Mouse (Mus musculus) stomach, embryonic 14.5 days (tissue): ENCODE measurements around the gene Aaed1. TPM values are rescaled to one million over a fixed set of nuclear protein-coding genes. Genes with fewer than 3 reads are reported as not detected.

Experiments
- ATAC-seq: fragments of 200-750 bp; cut with Nextera tagmentation; 2 replicates; pipeline ENCODE4 v1.8.0; 2017; ENCODE audit warnings: low read depth, moderate TSS enrichment; ENCODE audit not compliant: insufficient number of reproducible peaks, insufficient read depth, low FRiP score
- H3K27ac ChIP-seq: fragments of 300-500 bp; sonication (generic); 2 replicates; pipeline ENCODE4 v1.5.1; 2014; ENCODE audit warnings: mild to moderate bottlenecking, low read length, moderate library complexity, mixed read lengths
- H3K27me3 ChIP-seq: fragments of 300-500 bp; sonication (generic); 2 replicates; pipeline ENCODE4 v1.6.1; 2014; ENCODE audit warnings: low read length, control low read depth, mixed read lengths; ENCODE audit not compliant: control insufficient read depth, insufficient read depth
- H3K36me3 ChIP-seq: fragments of 300-500 bp; sonication (generic); 2 replicates; pipeline ENCODE4 v1.6.1; 2014; ENCODE audit warnings: mild to moderate bottlenecking, control low read depth, low read length, moderate library complexity, mixed read lengths; ENCODE audit not compliant: control insufficient read depth, insufficient read depth
- H3K4me1 ChIP-seq: fragments of 300-500 bp; sonication (generic); 2 replicates; pipeline ENCODE4 v1.6.1; 2014; ENCODE audit warnings: low read length, control low read depth, mixed read lengths; ENCODE audit not compliant: control insufficient read depth, insufficient read depth
- H3K4me2 ChIP-seq: fragments of 300-500 bp; sonication (generic); replicated peaks from 2 replicates; pipeline ENCODE4 v1.6.1; 2014; ENCODE audit warnings: low read depth, low read length, control low read depth
- H3K4me3 ChIP-seq: fragments of 300-500 bp; sonication (generic); 2 replicates; pipeline ENCODE4 v1.5.1; 2014; ENCODE audit warnings: low read depth, low read length, control low read depth
- H3K9ac ChIP-seq: fragments of 300-500 bp; sonication (generic); replicated peaks from 2 replicates; pipeline ENCODE4 v1.6.1; 2014; ENCODE audit warnings: low read depth, mild to moderate bottlenecking, control low read depth, low read length, moderate library complexity, mixed read lengths
- H3K9me3 ChIP-seq: fragments of 300-500 bp; sonication (generic); 2 replicates; pipeline ENCODE4 v1.6.1; 2016; ENCODE audit warnings: low read depth, low read length, control low read depth; ENCODE audit not compliant: control insufficient read depth
- WGBS: fragments of 180-500 bp; shearing (Covaris S2); extraction: QIAGEN DNeasy Blood & Tissue Kit; methylation state at CpG from one replicate; pipeline ENCODE4 v1.1.7; 2014; 5-methylcytosine and 5-hydroxymethylcytosine counted together
- polyA plus RNA-seq: library from polyadenylated mRNA; unstranded; fragments of >200 nt; fragmentation: Nextera tagmentation; extraction: Ambion mirVana; gene quantifications from 2 replicates; pipeline ENCODE4 v1.2.1, GENCODE M21; 2014

Aaed1 gene
- polyA plus RNA-seq, 1 experiment from 2014 or later, result 62.3 TPM

- no peak for ATAC-seq
- 76% methylated on average over 3 of the region's 3 CpGs for WGBS
- Histone ChIP-seq H3K4me2 (no peak overlapping the region), H3K9me3 (no peaks in the 10 kb centered on the region), H3K9ac (no peak overlapping the region), H3K27ac (no peak overlapping the region), H3K4me1 (peaks cover 12% of the 10 kb centered on the region; the same call in 1 of the 2 replicates), H3K4me3 (no peak overlapping the region), H3K27me3 (no peaks in the 10 kb centered on the region), H3K36me3 (peaks cover 14% of the 10 kb centered on the region)
Measured at GRCm38 (mm10) chr13:64306078-64306477, 6.4 kb downstream of the Aaed1 start.

GRCm38 (mm10) chr13:64299069-64299468 lies 13.4 kb downstream of the Aaed1 start:
- Histone ChIP-seq H3K27ac (no peak overlapping the region), H3K9me3 (no peaks in the 10 kb centered on the region), H3K27me3 (no peaks in the 10 kb centered on the region), H3K4me2 (no peak overlapping the region), H3K4me3 (no peak overlapping the region), H3K4me1 (no peaks in the 10 kb centered on the region), H3K36me3 (no peaks in the 10 kb centered on the region), H3K9ac (no peak overlapping the region)
- 95% methylated on average over 1 of the region's 1 CpGs for WGBS
- no peak for ATAC-seq

DNA sequence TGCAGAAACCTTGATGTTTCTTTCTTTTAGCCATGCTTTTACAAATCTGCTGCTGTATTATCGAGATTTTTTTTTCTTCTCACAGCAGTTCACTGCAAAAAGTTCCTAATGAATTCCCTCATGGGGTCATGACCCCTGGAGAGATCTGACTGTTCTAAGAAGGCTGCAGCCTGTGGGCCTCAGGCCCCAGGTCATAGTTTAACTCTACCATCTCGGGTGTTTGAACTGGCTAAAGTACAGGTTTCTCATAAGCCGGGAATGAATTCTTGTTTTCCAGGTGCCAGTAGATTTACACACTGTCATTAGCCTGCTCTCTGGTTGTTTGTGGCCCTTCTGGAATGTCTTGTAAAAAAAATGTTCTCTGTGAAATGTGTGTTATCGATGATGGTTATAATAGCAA lies 25.7 kb downstream of the Aaed1 start:
- Histone ChIP-seq H3K27ac (no peak overlapping the region), H3K4me3 (no peak overlapping the region), H3K9me3 (0 out of 2 replicates have a peak, but pooled peaks cover 4% of the 10 kb centered on the region), H3K4me1 (no peaks in the 10 kb centered on the region), H3K27me3 (no peaks in the 10 kb centered on the region), H3K36me3 (no peaks in the 10 kb centered on the region), H3K4me2 (no peak overlapping the region), H3K9ac (no peak overlapping the region)
- WGBS, result 38% methylated on average over 4 of the region's 4 CpGs
- ATAC-seq, result no peak

GRCm38 (mm10) chr13:64286321-64286720 lies 26.2 kb downstream of the Aaed1 start:
- H3K27me3 ChIP-seq, result no peaks in the 10 kb centered on the region
- H3K36me3 ChIP-seq, result no peaks in the 10 kb centered on the region
- H3K9me3 ChIP-seq, result 0 out of 2 replicates have a peak, but pooled peaks cover 4% of the 10 kb centered on the region
- no peak overlapping the region for H3K4me3 ChIP-seq
- no peak overlapping the region for H3K4me2 ChIP-seq
- no peak for ATAC-seq
- no peaks in the 10 kb centered on the region for H3K4me1 ChIP-seq
- no peak overlapping the region for H3K27ac ChIP-seq
- 78% methylated on average over 4 of the region's 4 CpGs for WGBS
- no peak overlapping the region for H3K9ac ChIP-seq

DNA sequence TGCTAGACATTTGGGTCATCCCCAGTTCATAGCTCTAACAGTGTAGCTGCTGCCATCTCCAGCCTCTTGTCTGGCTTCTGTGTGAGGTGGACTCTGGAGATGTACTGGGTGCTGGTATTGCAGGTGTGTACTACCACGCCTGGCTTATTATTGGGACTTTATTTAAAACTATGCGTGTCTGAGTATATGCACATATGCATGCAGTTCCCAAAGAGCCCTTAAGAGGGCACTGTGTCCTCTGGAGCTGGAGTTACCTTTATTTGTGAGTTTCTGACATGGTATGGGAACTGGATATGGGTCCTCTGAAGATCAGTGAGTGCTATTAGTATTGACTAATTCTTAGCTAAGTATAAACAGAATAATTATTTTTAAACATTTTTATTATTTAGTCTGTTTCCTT lies 27.8 kb downstream of the Aaed1 start:
- no peak overlapping the region for H3K9ac ChIP-seq
- 95% methylated on average over 2 of the region's 2 CpGs for WGBS
- ATAC-seq, result no peak
- H3K36me3 ChIP-seq, result no peaks in the 10 kb centered on the region
- H3K4me1 ChIP-seq, result no peaks in the 10 kb centered on the region
- 0 out of 2 replicates have a peak, but pooled peaks cover 4% of the 10 kb centered on the region for H3K9me3 ChIP-seq
- no peak overlapping the region for H3K27ac ChIP-seq
- H3K4me2 ChIP-seq, result no peak overlapping the region
- H3K4me3 ChIP-seq, result no peak overlapping the region
- no peaks in the 10 kb centered on the region for H3K27me3 ChIP-seq

DNA sequence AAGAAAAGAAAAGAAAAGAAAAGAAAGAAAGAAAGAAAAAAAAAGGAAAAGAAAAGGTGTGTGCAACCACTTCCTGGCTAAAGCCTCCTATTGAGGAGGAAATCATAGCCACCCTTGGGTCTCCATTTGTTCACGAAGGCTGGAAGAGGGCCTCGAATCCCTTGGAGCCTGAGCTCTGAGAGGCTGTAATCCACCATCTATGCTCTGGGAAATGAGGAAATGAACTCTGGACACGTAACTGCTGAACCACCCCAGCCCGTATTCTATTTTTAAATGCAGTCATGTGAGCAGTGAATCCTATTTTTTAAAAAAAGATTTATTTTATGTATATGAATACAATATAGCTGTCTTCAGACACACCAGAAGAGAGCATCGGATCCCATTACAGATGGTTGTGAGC lies 31.6 kb downstream of the Aaed1 start:
- 84% methylated on average over 5 of the region's 5 CpGs for WGBS
- Histone ChIP-seq H3K9me3 (0 out of 2 replicates have a peak, but pooled peaks cover 4% of the 10 kb centered on the region), H3K27me3 (no peaks in the 10 kb centered on the region)

GRCm38 (mm10) chr13:64275754-64276127 lies 36.8 kb downstream of the Aaed1 start:
- 18% methylated on average over 9 of the region's 9 CpGs for WGBS
- Histone ChIP-seq H3K27me3 (no peaks in the 10 kb centered on the region), H3K4me1 (peaks cover 8% of the 10 kb centered on the region; the same call in 1 of the 2 replicates), H3K9me3 (no peaks in the 10 kb centered on the region), H3K4me2 (peak overlapping the region; percentile 100), H3K27ac (peak overlapping the region; percentile 24; the same call in 1 of the 2 replicates), H3K4me3 (peak overlapping the region; percentile 78), H3K36me3 (no peaks in the 10 kb centered on the region), H3K9ac (0 out of 2 replicates have a peak overlapping the region, but pooled peaks have one; percentile 76)
- no peak; the same call in 1 of the 2 replicates for ATAC-seq

More for the DNA sequence above, 31.6 kb downstream of the Aaed1 start:
- Histone ChIP-seq H3K4me3 (no peak overlapping the region), H3K4me2 (no peak overlapping the region), H3K36me3 (no peaks in the 10 kb centered on the region), H3K27ac (no peak overlapping the region), H3K4me1 (no peaks in the 10 kb centered on the region), H3K9ac (no peak overlapping the region)
- no peak for ATAC-seq

GRCm38 (mm10) chr13:64274879-64275753 lies 37.4 kb downstream of the Aaed1 start, which contains the start of gene Cdc14b:
TSS of gene Cdc14b (minus strand) at chr13:64275290.
- Histone ChIP-seq H3K27ac (peak within 1 kb of the TSS; percentile 24), H3K27me3 (no peaks in the 10 kb centered on the region), H3K36me3 (no peaks in the 10 kb centered on the region), H3K4me2 (peak within 1 kb of the TSS; percentile 100), H3K9ac (peak within 1 kb of the TSS; percentile 76), H3K9me3 (no peaks in the 10 kb centered on the region), H3K4me3 (peak within 1 kb of the TSS; percentile 78), H3K4me1 (peaks cover 8% of the 10 kb centered on the region; the same call in 1 of the 2 replicates)
- peak; percentile 95 for ATAC-seq
- 1% methylated on average over 52 of the region's 57 CpGs for WGBS
